Mouse (Mus musculus) gastrocnemius, adult 2 months (tissue): ENCODE measurements at regions not wholly inside any gene's neighbourhood (a gene's known extent, or its start where the extent isn't known, plus 50 kb on each side); places are given as distances from the start of the nearest gene placed in this dataset.

ENCODE experiments used
- DNase-seq: peaks from one replicate; pipeline ENCODE4 v3.0.0; 2022
- H3K27ac ChIP-seq: fragments of 200-600 bp; 2 replicates; pipeline ENCODE4 v1.8.1; 2022; ENCODE audit warnings: mild to moderate bottlenecking
- H3K4me3 ChIP-seq: fragments of 200-600 bp; 2 replicates; pipeline ENCODE4 v1.8.1; 2022; ENCODE audit warnings: mild to moderate bottlenecking, moderate library complexity
- CTCF ChIP-seq: fragments of 200-600 bp; IDR thresholded peaks from 2 replicates; pipeline ENCODE4 v1.8.1; 2022; ENCODE audit warnings: antibody characterized with exemption, mild to moderate bottlenecking, moderate library complexity
- intact Hi-C: fragments of 180-260 bp; cut with DNase I; formaldehyde crosslinking; loops from one replicate; pipeline ENCODE4 v1.15.1; 2025

DNA sequence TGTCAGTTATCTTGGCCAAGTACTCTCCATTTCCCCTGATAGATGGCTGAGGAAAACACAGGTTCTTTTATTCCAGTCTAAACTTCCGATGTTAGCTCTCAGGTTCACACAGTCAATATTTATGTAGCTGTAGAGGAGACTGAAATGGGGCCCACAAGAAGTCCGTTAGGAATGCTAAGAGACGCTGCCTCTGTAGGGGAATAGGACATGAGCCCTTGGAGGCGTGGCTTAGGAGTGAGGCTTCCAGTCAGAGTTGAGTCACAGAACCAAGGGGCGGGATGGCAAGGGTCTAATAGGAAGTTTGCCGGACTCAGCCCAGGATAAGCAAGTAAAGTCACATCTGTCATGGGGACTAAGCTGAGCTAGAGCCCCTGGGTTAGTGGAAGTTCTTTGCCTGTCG lies 150.5 kb downstream of the Bcl11b start:
- no peak overlapping the region for H3K27ac ChIP-seq
- intact Hi-C loops, result no loop called here
- no peak for DNase-seq
- TF ChIP-seq CTCF, result no peak
- no peak overlapping the region for H3K4me3 ChIP-seq

- TF ChIP-seq CTCF, result no peak
- no peak for DNase-seq
- intact Hi-C loops, result no loop called here
- no peak overlapping the region for H3K27ac ChIP-seq
- no peak overlapping the region for H3K4me3 ChIP-seq
These were observed 147.9 kb downstream of the Bcl11b start for GRCm38 (mm10) chr12:107855547-107855946.

GRCm38 (mm10) chr12:107856421-107857043 lies 146.9 kb downstream of the Bcl11b start:
- intact Hi-C loops, result no loop called here
- no peak for TF ChIP-seq CTCF
- DNase-seq, result no peak
- Histone ChIP-seq H3K4me3 (no peak overlapping the region), H3K27ac (no peak overlapping the region)

- no peak for DNase-seq
- no peak overlapping the region for H3K4me3 ChIP-seq
- TF ChIP-seq CTCF, result no peak
- H3K27ac ChIP-seq, result no peak overlapping the region
- intact Hi-C loops, result no loop called here
These were observed 144.7 kb downstream of the Bcl11b start for GRCm38 (mm10) chr12:107858536-107859280.

GRCm38 (mm10) chr12:107859750-107860149 lies 143.7 kb downstream of the Bcl11b start:
- intact Hi-C loops, result no loop called here
- DNase-seq, result no peak
- TF ChIP-seq CTCF, result no peak
- Histone ChIP-seq H3K27ac (no peak overlapping the region), H3K4me3 (no peak overlapping the region)

DNA sequence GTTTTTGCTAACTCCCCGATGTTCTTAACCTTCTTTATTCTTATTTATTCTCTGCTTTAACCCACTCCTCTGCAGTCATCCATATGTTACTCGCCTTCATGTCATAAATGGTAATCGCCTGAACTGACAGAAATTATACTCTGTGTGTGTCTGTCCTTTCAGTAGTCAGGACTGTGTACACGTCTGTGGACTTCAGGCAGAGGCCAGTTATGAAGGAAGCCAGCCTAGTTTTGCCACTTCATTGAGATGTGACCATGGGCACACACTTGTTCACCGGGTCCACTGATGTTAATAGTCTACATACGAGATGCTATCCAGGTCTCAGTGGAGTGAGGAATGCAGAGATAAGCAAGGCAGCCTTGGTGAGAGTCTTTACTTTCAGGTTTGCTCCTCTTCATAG lies 143.0 kb downstream of the Bcl11b start:
- DNase-seq, result no peak
- Histone ChIP-seq H3K27ac (no peak overlapping the region), H3K4me3 (no peak overlapping the region)
- no peak for TF ChIP-seq CTCF
- intact Hi-C loops, result no loop called here
